Mouse (Mus musculus) MEL-GATA-1-ER (cell line): Measurements from ENCODE around the gene Ggt6.
"Not testable (repeated sequence)": the region's sequence is repeated elsewhere in the genome, so short reads cannot be mapped to it uniquely, and the experiment has no call there.

Experiments used
- DNase-seq: peaks from one replicate; pipeline ENCODE4 v3.0.0-alpha.2; 2012; ENCODE audit warnings: low read depth; ENCODE audit errors: extremely low read depth

Ggt6 gene

GRCm38 (mm10) chr11:72436756-72437650 is 1.7 kb downstream of the Ggt6 start:
- no peak for DNase-seq

DNA sequence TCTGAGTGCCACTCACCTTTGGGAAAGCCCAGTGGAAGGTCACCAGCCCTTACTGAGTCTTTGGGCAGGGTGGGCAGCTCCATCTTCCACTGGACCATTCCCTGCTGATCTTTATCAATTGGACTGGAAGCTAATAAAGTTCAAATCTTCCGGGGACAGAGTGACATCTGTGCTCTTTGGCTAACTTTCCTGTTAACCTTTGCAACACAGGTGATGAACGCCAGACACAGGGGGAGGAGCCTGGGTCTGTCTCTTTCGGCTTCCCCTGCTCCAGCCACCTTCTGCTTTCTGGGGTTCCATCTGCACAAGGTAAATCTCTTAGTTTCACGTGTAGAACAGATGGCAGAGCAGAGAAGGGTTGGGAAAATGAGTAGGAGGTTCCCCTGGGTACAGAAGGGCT is 3.1 kb downstream of the Ggt6 start:
- no peak for DNase-seq

DNA sequence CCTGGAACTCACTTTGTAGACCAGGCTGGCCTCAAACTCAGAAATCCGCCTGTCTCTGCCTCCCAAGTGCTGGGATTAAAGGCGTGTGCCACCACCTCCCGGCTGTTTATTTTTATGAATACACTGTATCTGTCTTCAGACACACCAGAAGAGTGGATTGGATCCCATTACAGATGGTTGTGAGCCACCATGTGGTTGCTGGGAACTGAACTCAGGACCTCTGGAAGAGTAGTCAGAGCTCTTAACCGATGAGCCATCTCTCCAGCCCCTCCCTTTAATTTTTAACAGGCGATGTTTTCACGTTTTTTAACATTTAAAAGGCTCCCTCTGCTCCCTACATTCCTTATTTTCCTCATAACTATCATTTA is 5.3 kb downstream of the Ggt6 start:
- DNase-seq: not testable (repeated sequence)

DNA sequence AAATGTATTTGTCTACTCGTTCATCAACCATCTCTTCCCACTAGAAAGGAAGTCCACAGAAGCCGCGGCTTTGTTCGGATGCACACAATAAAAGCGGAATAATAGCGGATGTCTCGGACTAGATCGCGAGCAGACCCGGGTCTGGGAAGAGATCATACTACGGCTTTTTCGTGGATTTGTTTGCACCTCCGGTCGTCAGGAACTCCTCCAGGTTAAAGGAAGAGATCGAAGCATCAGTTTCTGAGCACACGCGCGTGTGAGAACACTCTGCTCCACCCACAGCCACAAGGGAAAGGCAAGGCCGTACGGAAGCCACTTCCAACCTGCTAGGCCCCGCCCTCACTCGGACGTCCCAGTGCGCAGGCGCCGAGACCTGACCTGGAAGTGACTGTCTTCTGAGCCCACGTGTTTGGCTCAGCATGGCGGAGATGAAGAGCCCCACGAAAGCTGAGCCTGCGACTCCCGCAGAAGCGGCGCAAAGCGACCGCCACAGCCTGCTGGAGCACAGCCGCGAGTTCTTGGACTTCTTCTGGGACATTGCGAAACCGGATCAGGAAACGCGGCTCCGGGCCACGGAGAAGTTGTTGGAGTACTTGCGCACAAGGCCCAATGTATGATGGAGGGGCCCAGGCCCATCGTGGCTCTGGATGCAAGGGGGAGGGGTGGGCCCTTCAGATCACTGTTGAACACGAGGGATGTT is 5.8 kb downstream of the Ggt6 start, which contains the start of gene Mybbp1a:
Gene Mybbp1a, plus strand, starts transcription at position 391 of the 700 bp plus-strand sequence.
- peak; percentile 86 for DNase-seq

- DNase-seq: no peak
These were observed 11.2 kb downstream of the Ggt6 start for GRCm38 (mm10) chr11:72446311-72447105.

GRCm38 (mm10) chr11:72447475-72447874 is 12.1 kb downstream of the Ggt6 start:
- no peak for DNase-seq

DNA sequence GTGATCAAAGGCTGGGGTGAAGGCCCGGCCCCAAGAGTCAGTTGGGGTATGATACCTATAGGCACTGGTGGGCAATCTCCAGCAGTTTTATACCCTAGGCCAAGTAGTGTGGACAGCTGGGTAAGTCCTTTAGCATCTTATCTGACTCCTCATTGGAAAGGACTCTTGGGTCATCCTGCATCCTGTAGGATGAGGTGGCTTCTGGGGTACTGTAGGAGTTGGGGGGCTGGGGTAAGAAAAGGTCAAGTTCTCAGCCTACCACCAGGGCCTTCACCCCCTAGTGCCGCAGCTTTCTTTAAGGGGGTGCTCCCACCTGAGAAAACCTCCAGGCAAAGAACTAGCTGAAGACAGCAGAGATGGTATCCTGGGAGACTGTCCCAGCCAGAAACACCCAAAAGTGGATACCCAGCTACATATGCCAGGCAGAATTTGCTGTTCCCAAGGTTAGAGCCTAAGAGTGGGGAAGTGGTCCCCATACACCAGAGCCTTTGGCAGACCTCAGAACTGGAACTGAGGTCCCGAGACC is 16.9 kb downstream of the Ggt6 start:
- no peak for DNase-seq

GRCm38 (mm10) chr11:72453105-72453953 is 18.0 kb downstream of the Ggt6 start:
- no peak for DNase-seq

GRCm38 (mm10) chr11:72455694-72456093 is 20.4 kb downstream of the Ggt6 start:
- DNase-seq: no peak

DNA sequence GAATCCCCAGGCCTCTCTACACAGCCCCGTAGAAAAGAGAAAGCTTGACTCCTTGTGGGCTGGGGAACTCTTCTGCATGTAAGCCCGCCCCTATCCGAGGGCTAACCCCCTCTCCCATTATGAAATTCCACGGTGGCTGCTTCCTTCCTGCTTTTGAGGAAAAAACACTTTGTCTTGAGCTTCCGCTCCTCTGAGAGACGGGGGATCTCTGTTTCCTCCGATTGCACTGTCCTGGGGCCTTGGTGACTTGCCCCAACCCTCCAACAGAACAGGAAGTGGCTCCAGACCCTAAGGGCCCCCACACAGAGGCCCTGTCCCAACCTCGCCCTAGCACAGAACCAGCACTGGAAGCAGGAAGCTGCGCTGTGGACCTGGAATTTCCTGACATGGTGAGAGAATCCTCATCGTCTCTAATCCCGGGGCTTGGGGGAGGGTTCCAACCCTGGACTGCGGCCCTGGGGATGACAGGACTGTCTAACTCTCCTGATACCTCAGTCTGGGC is 22.7 kb downstream of the Ggt6 start:
- DNase-seq: no peak

- no peak for DNase-seq
These were observed 23.2 kb downstream of the Ggt6 start for GRCm38 (mm10) chr11:72458502-72458901.

- DNase-seq: no peak
These were observed 26.2 kb downstream of the Ggt6 start for GRCm38 (mm10) chr11:72461500-72461981.

- DNase-seq: no peak
These were observed 29.5 kb downstream of the Ggt6 start for GRCm38 (mm10) chr11:72464821-72465220.

- DNase-seq: no peak
These were observed 30.8 kb downstream of the Ggt6 start for GRCm38 (mm10) chr11:72465978-72466693.

DNA sequence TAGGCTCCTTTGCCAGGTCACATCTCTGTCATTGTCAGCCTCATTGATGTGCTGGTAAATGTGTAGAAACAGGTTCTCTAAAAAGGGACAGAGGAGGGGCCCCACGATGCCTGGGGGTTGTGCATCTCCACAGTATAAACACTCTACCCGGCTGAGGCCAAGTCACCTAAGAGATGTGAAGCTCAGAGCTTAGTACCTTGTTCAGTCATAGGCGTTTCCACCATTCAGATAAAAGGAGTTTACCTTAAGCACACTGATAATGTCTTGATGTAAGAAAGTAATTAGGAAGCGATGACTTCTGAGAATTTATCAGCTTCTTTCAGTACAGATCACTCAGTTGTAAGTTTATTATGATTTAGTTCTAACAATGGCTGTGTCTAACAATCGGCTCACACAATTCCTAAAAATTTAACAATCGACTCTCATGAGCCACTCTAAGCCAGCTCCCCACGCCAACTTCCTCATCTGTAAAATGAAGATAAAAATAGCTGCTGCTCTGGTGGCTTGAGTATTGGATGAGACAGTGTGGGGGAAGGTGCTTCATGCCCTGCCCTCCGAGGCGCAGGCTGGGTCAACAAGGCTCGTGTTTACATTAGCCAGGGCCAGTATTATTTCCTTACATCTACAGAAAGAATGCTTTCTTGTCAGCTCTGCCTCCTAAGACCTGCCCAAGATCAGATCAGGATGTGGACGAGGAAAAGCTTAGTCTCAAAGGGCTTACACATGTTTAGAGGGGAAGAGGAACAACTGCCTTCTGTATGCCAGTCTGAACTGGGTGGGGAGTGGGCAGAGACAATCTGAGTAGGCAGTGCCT is 31.6 kb downstream of the Ggt6 start:
- peak; percentile 88 for DNase-seq

DNA sequence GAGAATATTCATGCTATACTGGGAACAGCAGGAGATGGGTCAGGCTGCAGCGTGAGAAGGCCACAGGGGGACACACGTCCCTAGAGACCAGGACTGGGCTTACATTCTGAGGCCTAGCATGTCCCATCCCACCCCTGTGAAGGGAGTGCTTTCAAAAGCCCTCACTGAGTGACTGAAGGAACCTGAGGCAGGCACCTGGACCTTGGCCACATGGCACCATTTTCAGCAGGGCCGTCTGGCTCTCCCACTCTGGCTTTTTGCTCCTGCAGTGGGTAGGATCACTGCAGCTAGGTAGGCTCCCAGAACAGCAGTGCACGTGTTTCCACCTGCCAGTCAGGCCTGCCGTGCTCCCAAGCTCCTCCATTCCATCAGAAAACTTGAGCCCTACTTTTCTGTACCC is 33.2 kb downstream of the Ggt6 start:
- no peak for DNase-seq

- no peak for DNase-seq
These were observed 33.9 kb downstream of the Ggt6 start for GRCm38 (mm10) chr11:72469217-72469616.

DNA sequence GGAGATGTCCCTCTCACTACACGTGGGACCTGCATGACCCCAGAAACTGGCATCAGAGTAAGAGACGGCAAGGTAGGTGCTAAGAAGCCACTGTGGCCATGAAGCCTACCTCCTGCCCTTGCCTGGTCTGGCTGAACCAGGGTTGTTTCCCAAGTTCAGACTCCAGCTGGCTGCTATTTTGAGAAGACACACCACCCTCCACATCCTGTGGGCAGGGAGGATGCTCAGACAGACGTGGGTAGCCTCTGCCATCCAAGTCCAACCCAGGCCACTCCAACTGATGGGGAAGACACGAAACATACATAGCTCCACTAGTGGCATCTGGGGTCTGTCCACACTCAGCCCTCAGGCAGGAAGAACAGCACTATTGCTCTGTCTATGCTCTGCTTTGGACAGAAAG is 34.7 kb downstream of the Ggt6 start:
- DNase-seq: no peak

- no peak for DNase-seq
These were observed 36.1 kb downstream of the Ggt6 start for GRCm38 (mm10) chr11:72471381-72471780.
